Mouse (Mus musculus): ENCODE measurements around the gene Ano2. TPM values are rescaled to one million over a fixed set of nuclear protein-coding genes. Genes with fewer than 3 reads are reported as not detected.

Gene Ano2
- polyA plus RNA-seq, 1 experiment from 2014 or later: 0.18 TPM

DNA sequence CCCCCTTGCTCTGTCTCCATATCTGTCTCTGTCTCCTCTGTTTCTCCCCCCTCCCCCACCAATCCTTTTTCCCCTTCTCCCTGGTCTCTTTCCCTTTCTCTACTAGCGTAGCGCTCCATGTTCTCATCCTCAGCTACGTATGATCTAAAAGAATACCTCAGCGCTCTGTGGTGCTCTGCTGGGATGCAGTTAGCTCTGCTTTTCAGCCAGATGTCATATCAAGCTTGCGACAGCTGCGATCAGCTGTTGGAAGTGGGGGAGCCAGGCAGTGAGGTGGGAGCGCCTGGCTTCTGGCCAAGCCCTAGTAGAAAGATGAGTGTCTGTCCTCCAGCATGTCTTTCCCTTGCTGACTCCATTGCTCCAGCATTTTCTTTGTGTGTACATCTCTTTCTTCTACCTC, 344.5 kb downstream of the Ano2 start:
- Histone ChIP-seq H3K9ac (no peak overlapping the region), H3K4me1 (peaks cover 6% of the 10 kb centered on the region; the same call in 1 of the 2 replicates), H3K27me3 (no peaks in the 10 kb centered on the region), H3K27ac (no peak overlapping the region), H3K9me3 (no peaks in the 10 kb centered on the region), H3K36me3 (replicated peaks) (no peaks in the 10 kb centered on the region), H3K4me2 (no peak overlapping the region), H3K4me3 (replicated peaks) (no peak overlapping the region)
- 82% methylated on average over 7 of the region's 7 CpGs for WGBS
- no peak for ATAC-seq (ENCODE audit: low FRiP score)

DNA sequence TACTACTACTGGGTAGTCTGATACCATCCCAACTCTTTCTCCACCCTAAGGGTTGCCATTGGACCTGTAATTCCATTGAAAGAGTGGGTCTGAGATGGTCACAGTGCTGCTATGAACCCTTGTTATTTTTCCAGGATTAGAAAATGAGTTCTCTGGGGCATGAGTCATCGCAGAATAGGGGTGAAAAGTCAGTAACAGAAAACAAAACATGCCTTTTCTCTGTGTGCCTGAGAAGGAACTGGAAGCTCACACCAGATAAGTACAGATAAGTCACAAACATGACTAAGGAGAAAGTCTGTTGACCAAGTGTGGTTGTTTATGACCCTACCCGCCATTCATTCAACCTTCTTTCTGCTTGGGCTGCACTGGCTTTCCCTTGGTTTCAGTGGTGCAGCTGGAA, 345.4 kb downstream of the Ano2 start:
- ATAC-seq (ENCODE audit: low FRiP score): no peak
- WGBS: 91% methylated on average over 2 of the region's 2 CpGs
- H3K9ac ChIP-seq: no peak overlapping the region
- no peaks in the 10 kb centered on the region for H3K9me3 ChIP-seq
- H3K4me3 ChIP-seq (replicated peaks): no peak overlapping the region
- no peaks in the 10 kb centered on the region for H3K36me3 ChIP-seq (replicated peaks)
- no peak overlapping the region for H3K27ac ChIP-seq
- no peak overlapping the region for H3K4me2 ChIP-seq
- peaks cover 6% of the 10 kb centered on the region; the same call in 1 of the 2 replicates for H3K4me1 ChIP-seq
- H3K27me3 ChIP-seq: no peaks in the 10 kb centered on the region

DNA sequence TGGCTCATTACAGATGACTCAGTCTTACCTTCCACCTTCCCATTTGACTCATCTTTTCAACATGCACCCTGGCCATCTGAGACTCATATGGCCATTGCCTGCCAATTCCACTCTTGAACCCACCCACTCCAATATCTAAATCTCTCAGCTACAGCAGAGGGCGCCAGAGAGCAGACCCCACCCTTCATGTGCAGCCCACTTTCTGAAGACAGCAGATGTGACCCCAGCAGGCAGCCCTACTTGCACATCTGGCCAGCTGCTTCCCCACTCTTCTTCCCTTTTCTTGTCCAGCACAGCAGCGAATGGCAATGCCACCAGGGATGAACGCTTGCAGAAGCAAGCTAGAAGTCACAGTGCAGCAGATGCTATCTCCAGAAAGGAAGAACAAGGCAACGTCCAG, 355.7 kb downstream of the Ano2 start:
- H3K27ac ChIP-seq: no peak overlapping the region
- no peak overlapping the region for H3K4me2 ChIP-seq
- no peak for ATAC-seq (ENCODE audit: low FRiP score)
- no peaks in the 10 kb centered on the region for H3K9me3 ChIP-seq
- H3K4me1 ChIP-seq: no peaks in the 10 kb centered on the region
- no peak overlapping the region for H3K9ac ChIP-seq
- H3K27me3 ChIP-seq: no peaks in the 10 kb centered on the region
- no peak overlapping the region for H3K4me3 ChIP-seq (replicated peaks)
- no peaks in the 10 kb centered on the region for H3K36me3 ChIP-seq (replicated peaks)
- 53% methylated on average over 4 of the region's 4 CpGs for WGBS

DNA sequence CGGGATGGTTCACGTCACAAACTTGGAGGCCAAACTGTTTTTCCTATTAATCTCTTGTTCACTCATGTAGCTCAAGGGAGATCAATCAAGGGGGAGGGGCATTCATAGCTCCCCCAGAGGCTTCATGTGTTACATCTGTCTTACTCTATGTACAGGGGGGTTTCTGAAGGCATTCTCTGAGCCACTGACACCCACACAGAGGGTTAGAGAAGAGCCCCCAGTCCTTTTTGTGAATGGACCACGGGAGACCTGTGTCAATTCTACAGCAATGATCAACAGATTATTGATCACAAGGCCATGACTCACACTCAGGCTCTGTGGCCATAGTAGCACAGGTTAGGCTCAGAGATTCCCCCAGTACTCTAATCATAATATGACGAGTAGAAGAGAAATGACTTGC, 358.0 kb downstream of the Ano2 start:
- 80% methylated on average over 4 of the region's 4 CpGs for WGBS
- no peaks in the 10 kb centered on the region for H3K9me3 ChIP-seq
- no peak overlapping the region for H3K4me3 ChIP-seq (replicated peaks)
- H3K36me3 ChIP-seq (replicated peaks): no peaks in the 10 kb centered on the region
- no peaks in the 10 kb centered on the region for H3K4me1 ChIP-seq
- H3K9ac ChIP-seq: no peak overlapping the region
- no peak for ATAC-seq (ENCODE audit: low FRiP score)
- no peak overlapping the region for H3K4me2 ChIP-seq
- H3K27me3 ChIP-seq: no peaks in the 10 kb centered on the region
- no peak overlapping the region for H3K27ac ChIP-seq

GRCm38 (mm10) chr6:126053136-126053535, 362.9 kb downstream of the Ano2 start:
- no peak for ATAC-seq (ENCODE audit: low FRiP score)
- Histone ChIP-seq H3K36me3 (replicated peaks) (no peaks in the 10 kb centered on the region), H3K4me1 (no peaks in the 10 kb centered on the region), H3K4me3 (replicated peaks) (no peak overlapping the region), H3K27ac (no peak overlapping the region), H3K9ac (no peak overlapping the region), H3K9me3 (no peaks in the 10 kb centered on the region), H3K27me3 (no peaks in the 10 kb centered on the region), H3K4me2 (no peak overlapping the region)
- 85% methylated on average over 5 of the region's 5 CpGs for WGBS

- Histone ChIP-seq H3K4me3 (replicated peaks) (no peak overlapping the region), H3K36me3 (replicated peaks) (no peaks in the 10 kb centered on the region), H3K9ac (no peak overlapping the region), H3K4me1 (no peaks in the 10 kb centered on the region), H3K9me3 (no peaks in the 10 kb centered on the region), H3K27me3 (no peaks in the 10 kb centered on the region), H3K4me2 (no peak overlapping the region), H3K27ac (no peak overlapping the region)
- 79% methylated on average over 3 of the region's 3 CpGs for WGBS
- no peak for ATAC-seq (ENCODE audit: low FRiP score)
These were observed 367.5 kb downstream of the Ano2 start for GRCm38 (mm10) chr6:126057706-126058105.

DNA sequence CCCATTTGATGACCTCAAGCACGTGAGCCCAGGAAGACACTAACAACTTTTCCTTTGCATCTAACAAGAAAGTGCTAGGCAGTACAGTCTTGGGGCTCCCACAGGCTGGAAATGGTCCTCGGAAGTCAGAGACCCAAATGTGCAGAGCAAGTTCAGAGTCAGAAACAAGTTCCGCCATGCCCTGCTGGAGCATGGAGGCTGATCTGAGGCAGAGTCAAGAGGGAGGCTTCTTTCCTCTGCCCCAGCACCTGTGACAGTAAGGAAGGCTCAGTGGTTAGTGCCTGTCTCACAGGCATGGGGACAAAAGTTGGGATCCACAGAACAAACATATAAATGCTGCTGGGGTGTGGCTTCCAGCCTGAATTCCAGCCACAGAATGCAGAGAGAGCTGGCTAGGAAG, 390.3 kb downstream of the Ano2 start:
- no peak overlapping the region for H3K4me2 ChIP-seq
- no peak for ATAC-seq (ENCODE audit: low FRiP score)
- WGBS: 83% methylated on average over 3 of the region's 3 CpGs
- no peak overlapping the region for H3K4me3 ChIP-seq (replicated peaks)
- H3K36me3 ChIP-seq (replicated peaks): no peaks in the 10 kb centered on the region
- H3K27me3 ChIP-seq: no peaks in the 10 kb centered on the region
- no peak overlapping the region for H3K9ac ChIP-seq
- H3K27ac ChIP-seq: no peak overlapping the region
- H3K9me3 ChIP-seq: no peaks in the 10 kb centered on the region
- H3K4me1 ChIP-seq: no peaks in the 10 kb centered on the region

DNA sequence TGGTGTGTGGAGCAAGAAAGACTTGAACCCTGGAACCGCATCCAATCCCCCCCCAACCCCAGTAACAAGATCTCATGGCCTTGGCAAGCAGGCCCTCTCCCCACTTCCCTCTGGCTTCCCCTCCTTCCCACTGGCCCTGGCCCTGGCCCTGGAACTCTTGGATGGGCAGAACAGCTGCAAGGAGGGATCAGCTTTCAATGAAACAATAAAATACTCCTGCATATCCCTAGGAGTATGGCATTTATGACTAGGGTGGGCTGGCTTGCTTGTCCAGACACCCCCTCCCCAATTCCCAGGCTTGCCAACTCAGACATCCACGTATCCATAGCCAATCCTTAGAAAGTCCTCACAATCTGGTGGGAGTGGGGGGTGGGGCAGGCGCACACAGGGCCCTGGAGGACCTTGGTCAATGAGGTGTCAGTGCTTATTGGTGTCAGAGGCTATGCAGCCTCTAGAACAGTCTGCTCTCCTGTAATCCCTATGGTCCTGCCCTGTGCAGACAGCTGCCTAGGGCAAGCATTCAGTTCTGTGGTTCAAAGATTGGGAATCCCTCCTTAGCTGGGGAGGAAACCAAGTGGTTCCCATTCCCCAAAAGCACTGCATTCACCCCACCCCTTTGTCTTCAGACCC, 396.2 kb downstream of the Ano2 start:
- Histone ChIP-seq H3K9me3 (no peaks in the 10 kb centered on the region), H3K27ac (no peak overlapping the region), H3K4me2 (no peak overlapping the region), H3K27me3 (no peaks in the 10 kb centered on the region), H3K4me1 (no peaks in the 10 kb centered on the region), H3K9ac (no peak overlapping the region), H3K4me3 (replicated peaks) (no peak overlapping the region), H3K36me3 (replicated peaks) (no peaks in the 10 kb centered on the region)
- no peak for ATAC-seq (ENCODE audit: low FRiP score)
- 80% methylated on average over 3 of the region's 3 CpGs for WGBS

- H3K4me3 ChIP-seq (replicated peaks): no peak overlapping the region
- no peaks in the 10 kb centered on the region for H3K36me3 ChIP-seq (replicated peaks)
- no peak overlapping the region for H3K9ac ChIP-seq
- 94% methylated on average over 12 of the region's 12 CpGs for WGBS
- no peaks in the 10 kb centered on the region for H3K4me1 ChIP-seq
- no peak overlapping the region for H3K27ac ChIP-seq
- H3K4me2 ChIP-seq: no peak overlapping the region
- no peaks in the 10 kb centered on the region for H3K9me3 ChIP-seq
- no peak for ATAC-seq (ENCODE audit: low FRiP score)
- no peaks in the 10 kb centered on the region for H3K27me3 ChIP-seq
These were observed 398.5 kb downstream of the Ano2 start for GRCm38 (mm10) chr6:126088489-126089265.

Other genes with a start within 250 kb of the Ano2 start
- gene Cd9, start 195.6 kb upstream of the Ano2 start, polyA plus RNA-seq (2016; fragmentation: Nextera tagmentation; extraction: Ambion mirVana): 44.2 and 45.3 TPM in 2 replicates
- 7.9 and 10.3 TPM in 2 replicates for gene Vwf, start 143.6 kb upstream of the Ano2 start, polyA plus RNA-seq (2016; fragmentation: Nextera tagmentation; extraction: Ambion mirVana)